Mouse (Mus musculus) intestine, postnatal 0 days (tissue): Measurements from ENCODE around the gene Ncor2. TPM values are rescaled to one million over a fixed set of nuclear protein-coding genes. Genes with fewer than 3 reads are reported as not detected.

Experiments
- ATAC-seq: fragments of 200-750 bp; cut with Nextera tagmentation; 2 replicates; pipeline ENCODE4 v1.8.0; 2017; ENCODE audit warnings: mild to moderate bottlenecking, moderate TSS enrichment, moderate library complexity
- H3K27ac ChIP-seq: fragments of 300-500 bp; sonication (generic); 2 replicates; pipeline ENCODE4 v1.5.1; 2014; ENCODE audit warnings: mild to moderate bottlenecking, low read depth, low read length, moderate library complexity
- H3K27me3 ChIP-seq: fragments of 300-500 bp; sonication (generic); replicated peaks from 2 replicates; pipeline ENCODE4 v1.6.1; 2014; ENCODE audit warnings: low read length, mixed read lengths; ENCODE audit not compliant: control insufficient read depth, insufficient read depth
- H3K36me3 ChIP-seq: fragments of 300-500 bp; sonication (generic); 2 replicates; pipeline ENCODE4 v1.6.1; 2014; ENCODE audit warnings: mild to moderate bottlenecking, moderate library complexity; ENCODE audit not compliant: control insufficient read depth, insufficient read depth
- H3K4me1 ChIP-seq: fragments of 300-500 bp; sonication (generic); replicated peaks from 2 replicates; pipeline ENCODE4 v1.6.1; 2014; ENCODE audit warnings: antibody characterized with exemption, low read length, mixed read lengths; ENCODE audit not compliant: control insufficient read depth, insufficient read depth
- H3K4me2 ChIP-seq: fragments of 300-500 bp; sonication (generic); replicated peaks from 2 replicates; pipeline ENCODE4 v1.6.1; 2014; ENCODE audit warnings: low read depth, mild to moderate bottlenecking, moderate library complexity
- H3K4me3 ChIP-seq: fragments of 300-500 bp; sonication (generic); 2 replicates; pipeline ENCODE4 v1.5.1; 2014; ENCODE audit warnings: low read depth, low read length
- H3K9ac ChIP-seq: fragments of 300-500 bp; sonication (generic); 2 replicates; pipeline ENCODE4 v1.6.1; 2014; ENCODE audit warnings: mild to moderate bottlenecking, low read depth, low read length
- H3K9me3 ChIP-seq: fragments of 300-500 bp; sonication (generic); 2 replicates; pipeline ENCODE4 v1.6.1; 2016; ENCODE audit warnings: mixed run types; ENCODE audit not compliant: control insufficient read depth
- CTCF ChIP-seq: sonication (generic); IDR thresholded peaks from 2 replicates; pipeline ENCODE4 v1.5.1; 2016; ENCODE audit warnings: low read depth, mild to moderate bottlenecking, control low read depth, antibody characterized with exemption, moderate library complexity
- WGBS: fragments of 180-500 bp; shearing (Covaris S2); extraction: QIAGEN DNeasy Blood & Tissue Kit; methylation state at CpG from one replicate; pipeline ENCODE4 v1.1.7; 2014; 5-methylcytosine and 5-hydroxymethylcytosine counted together
- polyA plus RNA-seq: library from polyadenylated mRNA; unstranded; fragments of >200 nt; fragmentation: Nextera tagmentation; extraction: Ambion mirVana; gene quantifications from 2 replicates; pipeline ENCODE4 v1.2.1, GENCODE M21; 2015

Gene Ncor2
- polyA plus RNA-seq, 1 experiment from 2014 or later = 7.1 TPM

DNA sequence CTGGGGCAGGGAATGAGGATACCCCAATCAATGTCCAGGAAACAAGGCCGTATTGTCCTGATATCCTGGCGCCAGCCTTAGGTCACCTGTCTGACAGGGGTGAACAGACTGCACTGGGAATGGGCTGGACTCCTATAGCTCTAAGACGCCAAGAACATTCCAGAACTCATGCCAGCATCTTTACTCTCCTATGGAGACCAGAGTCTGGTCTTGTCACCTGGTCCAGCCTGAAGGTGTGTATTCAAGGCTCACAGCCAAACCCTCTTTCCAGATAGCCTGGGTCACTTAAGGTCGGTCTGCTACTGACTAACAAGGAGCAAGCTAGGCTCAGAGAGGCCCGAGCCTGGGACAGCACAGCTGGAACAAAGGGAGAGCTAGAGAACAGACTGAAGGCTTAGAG, 61.8 kb downstream of the Ncor2 start:
- no peaks in the 10 kb centered on the region for H3K9me3 ChIP-seq
- H3K4me2 ChIP-seq = no peak overlapping the region
- H3K4me3 ChIP-seq = no peak overlapping the region
- peaks cover 35% of the 10 kb centered on the region for H3K36me3 ChIP-seq
- no peak for ATAC-seq
- H3K27ac ChIP-seq = peak overlapping the region; percentile 35; the same call in 1 of the 2 replicates
- no peak overlapping the region for H3K9ac ChIP-seq
- H3K27me3 ChIP-seq = no peaks in the 10 kb centered on the region
- no peak for TF ChIP-seq CTCF
- no peaks in the 10 kb centered on the region for H3K4me1 ChIP-seq
- WGBS = 81% methylated on average over 5 of the region's 5 CpGs

DNA sequence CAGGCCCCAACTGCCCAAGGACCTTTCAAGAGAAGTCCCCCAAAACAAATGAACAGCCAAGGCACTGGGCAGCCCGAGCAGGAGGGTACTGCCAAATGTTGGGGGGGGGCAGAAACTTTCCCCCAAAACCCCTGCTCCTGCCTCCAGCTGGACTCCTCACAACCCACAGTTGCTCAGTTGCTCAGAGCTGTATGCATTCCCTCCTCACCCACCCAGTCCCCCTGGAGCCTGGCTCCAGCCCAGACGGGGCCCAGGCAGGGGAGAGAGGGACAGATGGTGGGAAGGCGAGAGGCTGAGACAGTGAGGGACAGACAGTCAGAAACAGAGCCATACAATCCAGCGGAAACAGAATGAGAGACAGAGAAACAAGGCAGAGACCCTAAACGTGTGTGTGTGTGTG, 66.0 kb downstream of the Ncor2 start:
- Histone ChIP-seq H3K27me3 (no peaks in the 10 kb centered on the region), H3K4me1 (no peaks in the 10 kb centered on the region), H3K36me3 (peaks cover 43% of the 10 kb centered on the region), H3K4me2 (no peak overlapping the region), H3K9me3 (no peaks in the 10 kb centered on the region), H3K27ac (no peak overlapping the region; the same call in 1 of the 2 replicates), H3K4me3 (no peak overlapping the region), H3K9ac (no peak overlapping the region)
- no peak for TF ChIP-seq CTCF
- 58% methylated on average over 5 of the region's 5 CpGs for WGBS
- ATAC-seq = no peak

DNA sequence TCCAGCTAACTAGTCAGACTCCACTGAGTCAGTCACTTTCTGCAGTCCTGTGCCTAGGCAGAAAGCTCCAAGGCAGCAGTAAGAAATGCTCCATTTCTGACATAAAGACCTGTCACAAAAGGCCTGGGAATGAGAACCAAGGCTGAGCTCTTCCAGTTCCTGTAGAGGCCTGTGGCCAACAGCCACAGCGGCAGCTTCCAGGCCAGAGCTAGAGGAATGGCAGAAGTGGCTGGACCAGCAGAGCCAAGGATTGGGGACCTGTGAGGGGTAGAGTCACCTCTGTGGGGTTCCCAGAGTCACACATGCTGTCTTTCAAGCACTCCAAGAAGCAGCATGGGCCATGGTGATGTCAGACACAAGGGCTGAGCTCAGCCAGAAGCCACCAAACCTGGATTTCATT, 66.4 kb downstream of the Ncor2 start:
- ATAC-seq = no peak
- Histone ChIP-seq H3K36me3 (peaks cover 43% of the 10 kb centered on the region), H3K27ac (no peak overlapping the region), H3K27me3 (no peaks in the 10 kb centered on the region), H3K4me3 (no peak overlapping the region), H3K4me2 (no peak overlapping the region), H3K9ac (no peak overlapping the region), H3K9me3 (no peaks in the 10 kb centered on the region), H3K4me1 (no peaks in the 10 kb centered on the region)
- no peak for TF ChIP-seq CTCF
- 75% methylated on average over 1 of the region's 1 CpGs for WGBS

DNA sequence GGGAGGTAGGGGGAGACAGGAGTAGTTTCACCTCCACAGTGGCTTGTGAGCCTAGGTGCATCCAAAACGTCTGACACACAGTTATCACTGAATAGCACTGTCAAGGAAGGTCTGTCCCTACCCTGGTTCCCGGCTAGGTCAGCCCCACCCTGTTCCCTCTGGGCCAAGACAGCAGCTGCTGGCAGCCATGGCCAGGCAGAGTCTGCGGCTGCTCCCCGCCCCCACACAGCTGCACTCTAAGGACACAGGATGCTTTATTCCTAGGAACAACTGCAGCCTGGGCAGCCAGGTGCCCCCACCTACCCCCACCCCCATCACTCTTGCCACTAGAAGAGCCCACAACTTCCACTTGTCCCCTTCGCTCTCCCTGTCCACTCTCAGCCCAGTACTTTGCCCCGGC, 67.9 kb downstream of the Ncor2 start:
- H3K9me3 ChIP-seq = no peaks in the 10 kb centered on the region
- TF ChIP-seq CTCF = no peak
- H3K36me3 ChIP-seq = peaks cover 32% of the 10 kb centered on the region; the same call in 1 of the 2 replicates
- H3K4me2 ChIP-seq = no peak overlapping the region
- H3K27ac ChIP-seq = no peak overlapping the region
- 38% methylated on average over 6 of the region's 6 CpGs for WGBS
- H3K27me3 ChIP-seq = no peaks in the 10 kb centered on the region
- peak; percentile 44; the same call in 1 of the 2 replicates for ATAC-seq
- H3K9ac ChIP-seq = no peak overlapping the region
- H3K4me3 ChIP-seq = no peak overlapping the region
- no peaks in the 10 kb centered on the region for H3K4me1 ChIP-seq

DNA sequence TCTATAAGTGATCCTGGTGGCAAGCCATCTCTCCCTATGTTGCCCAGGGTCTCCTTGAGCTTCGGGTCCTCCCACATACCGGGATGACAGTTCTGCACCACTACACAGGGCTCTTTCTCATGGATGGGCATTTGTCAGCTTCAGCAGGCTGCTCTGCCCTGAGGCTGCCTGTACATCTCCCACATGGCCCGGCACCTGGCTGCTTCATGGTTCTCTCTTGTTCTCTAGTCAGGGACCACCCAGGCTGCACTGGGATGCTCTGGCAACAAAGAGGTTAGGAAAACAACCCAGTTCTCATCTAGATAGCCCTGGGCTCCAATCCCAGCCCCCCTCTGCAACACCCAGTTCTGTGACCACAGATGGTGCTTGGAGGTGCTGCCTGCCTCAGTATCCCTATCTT, 68.3 kb downstream of the Ncor2 start:
- no peak overlapping the region for H3K4me2 ChIP-seq
- H3K4me3 ChIP-seq = no peak overlapping the region
- WGBS = 62% methylated on average over 3 of the region's 3 CpGs
- no peak overlapping the region for H3K9ac ChIP-seq
- no peak for TF ChIP-seq CTCF
- H3K27me3 ChIP-seq = no peaks in the 10 kb centered on the region
- no peak overlapping the region for H3K27ac ChIP-seq
- no peak for ATAC-seq
- no peaks in the 10 kb centered on the region for H3K9me3 ChIP-seq
- H3K36me3 ChIP-seq = peaks cover 32% of the 10 kb centered on the region; the same call in 1 of the 2 replicates
- H3K4me1 ChIP-seq = no peaks in the 10 kb centered on the region

DNA sequence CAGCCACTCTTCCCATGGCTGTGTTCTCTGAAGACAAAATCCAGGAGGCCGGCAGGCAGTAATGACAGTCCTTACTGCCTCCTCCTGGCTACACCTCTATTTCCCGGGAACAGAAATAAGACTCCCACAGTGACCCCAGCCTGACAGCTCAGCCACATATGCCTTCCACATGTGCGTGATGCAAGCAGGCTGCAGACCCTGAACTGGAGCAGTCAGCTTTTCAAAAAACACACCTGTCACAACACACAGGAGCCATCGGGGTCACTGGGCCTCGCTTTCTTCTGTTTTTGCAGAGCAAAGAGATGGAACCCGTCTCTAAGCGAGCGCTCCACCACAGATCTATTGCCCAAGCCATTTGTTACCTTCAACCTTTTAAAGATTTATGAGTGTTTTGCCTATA, 68.8 kb downstream of the Ncor2 start:
- 86% methylated on average over 8 of the region's 8 CpGs for WGBS
- Histone ChIP-seq H3K36me3 (peaks cover 35% of the 10 kb centered on the region; the same call in 1 of the 2 replicates), H3K9me3 (no peaks in the 10 kb centered on the region), H3K4me3 (no peak overlapping the region), H3K27me3 (no peaks in the 10 kb centered on the region), H3K4me2 (no peak overlapping the region), H3K4me1 (no peaks in the 10 kb centered on the region), H3K9ac (no peak overlapping the region), H3K27ac (no peak overlapping the region)
- TF ChIP-seq CTCF = no peak
- ATAC-seq = no peak
